Mouse (Mus musculus) testis, adult 2 months (tissue): ENCODE data around the gene Gusb.

ENCODE experiments used
- CTCF ChIP-seq: fragments of 200-500 bp; IDR thresholded peaks from 2 replicates; pipeline ENCODE4 v1.5.1; 2012; ENCODE audit warnings: low read depth, mild to moderate bottlenecking, inconsistent platforms, low read length, moderate library complexity; ENCODE audit not compliant: control insufficient read depth, insufficient read depth, insufficient replicate concordance
- POLR2A ChIP-seq: fragments of 200-500 bp; IDR thresholded peaks from 2 replicates; pipeline ENCODE4 v1.6.1; 2012; ENCODE audit warnings: low read depth, mild to moderate bottlenecking, inconsistent platforms, low read length, moderate library complexity; ENCODE audit not compliant: control insufficient read depth

DNA sequence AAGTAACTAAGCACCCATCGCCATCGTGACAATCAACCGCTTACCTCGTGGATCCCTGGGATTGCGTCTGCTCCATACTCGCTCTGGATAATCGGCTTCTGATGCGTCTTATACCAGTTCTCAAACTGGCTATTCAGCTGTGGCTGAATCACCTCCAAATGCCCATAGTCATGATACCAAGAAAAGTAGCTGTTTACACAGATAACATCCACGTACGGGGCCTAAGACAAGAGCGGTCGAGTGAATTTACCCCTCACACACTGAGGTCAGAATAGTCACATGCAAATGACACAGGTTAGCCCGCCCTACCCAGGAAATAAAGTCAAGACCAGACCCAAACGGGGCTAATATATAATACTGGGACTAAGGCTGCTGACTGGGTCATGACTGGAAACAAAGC lies 9.5 kb downstream of the Gusb start:
- no peak for TF ChIP-seq CTCF
- no peak for TF ChIP-seq POLR2A
